Mouse (Mus musculus) E14TG2a.4 (cell line): ENCODE results near the gene Taok3.

Experiments used
- CTCF ChIP-seq: conservative IDR thresholded peaks from 2 replicates; pipeline ENCODE4 v1.5.1; 2014; ENCODE audit warnings: low read length
- POU5F1 ChIP-seq: IDR thresholded peaks from 2 replicates; pipeline ENCODE4 v1.6.1; 2014; ENCODE audit warnings: low read length, borderline replicate concordance

- TF ChIP-seq CTCF (no peak), POU5F1 (no peak)
These were observed 111.1 kb downstream of the Taok3 start for GRCm38 (mm10) chr5:117231059-117231458.
